Mouse (Mus musculus): Measurements from ENCODE around the gene Gpr1.
"Not testable (repeated sequence)": the region's sequence is repeated elsewhere in the genome, so short reads cannot be mapped to it uniquely, and the experiment has no call there.

Gene Gpr1

DNA sequence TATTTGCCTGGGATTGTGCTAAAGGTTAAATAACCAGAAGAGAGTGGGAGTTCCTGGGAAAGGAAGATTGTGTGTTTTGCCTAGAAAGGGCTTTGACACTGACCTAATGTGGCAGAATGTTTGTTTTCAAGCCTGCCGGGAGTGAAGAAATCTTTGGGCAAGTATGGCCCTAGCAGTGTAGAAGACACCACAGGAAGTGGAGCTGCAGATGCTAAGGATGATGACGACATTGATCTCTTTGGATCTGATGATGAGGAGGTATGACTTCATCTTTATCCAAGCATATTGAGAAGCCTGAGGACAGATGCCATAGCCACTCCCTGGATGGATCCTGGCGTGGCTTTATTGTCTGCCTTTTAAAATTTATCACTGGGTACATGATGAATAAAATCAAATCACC is 36.0 kb downstream of the Gpr1 start:
- DNase-seq: no peak

DNA sequence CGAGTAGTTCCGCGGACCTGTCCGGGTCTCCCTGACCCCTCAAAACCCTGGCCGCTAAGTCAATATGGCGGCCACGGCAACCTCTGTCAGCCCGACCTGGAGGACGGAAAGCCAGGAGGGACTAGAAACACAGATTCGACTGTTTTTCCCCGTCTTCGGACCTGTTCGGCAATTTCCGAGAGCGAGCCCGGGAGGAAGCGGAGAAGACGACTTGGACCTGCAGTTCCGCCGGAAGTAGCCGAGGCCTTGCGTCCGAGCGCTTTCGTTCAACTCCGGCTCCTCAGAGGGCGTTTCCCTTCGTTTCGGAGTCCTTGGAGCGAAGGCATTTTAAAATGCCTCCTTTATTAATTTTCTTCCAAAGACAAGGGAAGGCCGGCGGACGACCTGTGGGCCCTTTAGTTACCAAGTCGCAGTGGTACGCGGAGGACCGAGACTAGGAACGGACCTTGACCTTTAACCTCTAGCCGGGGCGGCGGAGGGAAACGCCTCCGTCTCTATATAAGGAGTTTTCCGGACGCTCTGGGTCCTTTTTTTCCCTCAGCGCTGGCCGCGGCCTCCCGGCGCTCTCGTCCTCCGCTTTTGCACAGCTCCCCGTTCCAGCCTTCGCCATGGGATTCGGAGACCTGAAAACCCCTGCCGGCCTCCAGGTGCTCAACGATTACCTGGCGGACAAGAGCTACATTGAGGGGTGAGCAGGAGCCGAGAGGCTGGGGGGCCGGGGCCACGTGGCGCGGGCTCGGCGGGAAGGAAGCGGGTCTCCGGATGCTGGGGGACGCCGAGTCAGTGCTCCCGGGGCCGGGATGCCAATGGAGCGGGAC is 37.5 kb downstream of the Gpr1 start, which contains the start of the genes Eef1b2 and Ndufs1:
Gene Eef1b2, plus strand, starts transcription at position 222 of the 818 bp plus-strand sequence.
Gene Ndufs1, minus strand, starts transcription at position 230 of the 818 bp plus-strand sequence.
- DNase-seq: peak; percentile 97

DNA sequence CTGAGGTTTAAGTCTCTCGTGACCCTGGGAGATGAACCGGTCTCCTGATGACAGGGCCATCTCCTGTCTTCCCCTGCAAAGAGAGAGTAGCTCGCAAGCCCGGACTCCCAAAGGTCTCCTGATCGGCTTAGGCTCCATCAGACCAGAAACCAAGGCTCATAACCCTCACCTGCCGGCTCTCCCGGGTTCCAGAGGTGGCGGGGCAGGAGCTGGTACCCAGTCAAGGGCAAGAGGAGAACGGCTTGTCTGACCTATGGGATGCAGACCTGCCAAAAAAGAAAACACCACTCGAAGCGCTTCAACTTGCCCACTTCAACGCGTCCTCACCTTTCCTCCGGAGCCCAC is 38.1 kb downstream of the Gpr1 start:
- DNase-seq: no peak

DNA sequence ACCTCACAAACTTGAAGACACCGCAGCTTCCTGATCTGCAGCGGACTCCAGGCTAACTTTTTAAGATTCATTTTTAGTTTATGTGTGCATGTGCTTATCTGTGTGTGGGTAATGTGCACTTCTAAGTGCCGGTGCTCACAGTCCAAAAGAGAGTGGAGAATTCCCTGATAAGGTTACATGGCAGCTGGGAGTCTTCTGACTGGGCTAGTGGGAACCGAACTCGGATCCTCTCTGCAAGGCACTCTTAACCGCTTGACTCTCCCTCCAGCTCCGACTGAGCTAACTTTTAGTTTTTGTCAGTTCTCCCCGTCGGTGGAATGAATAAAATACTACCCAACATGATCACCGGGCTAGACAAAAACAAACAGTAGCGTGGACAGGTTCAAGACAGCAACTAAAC is 38.5 kb downstream of the Gpr1 start:
- DNase-seq: no peak

DNA sequence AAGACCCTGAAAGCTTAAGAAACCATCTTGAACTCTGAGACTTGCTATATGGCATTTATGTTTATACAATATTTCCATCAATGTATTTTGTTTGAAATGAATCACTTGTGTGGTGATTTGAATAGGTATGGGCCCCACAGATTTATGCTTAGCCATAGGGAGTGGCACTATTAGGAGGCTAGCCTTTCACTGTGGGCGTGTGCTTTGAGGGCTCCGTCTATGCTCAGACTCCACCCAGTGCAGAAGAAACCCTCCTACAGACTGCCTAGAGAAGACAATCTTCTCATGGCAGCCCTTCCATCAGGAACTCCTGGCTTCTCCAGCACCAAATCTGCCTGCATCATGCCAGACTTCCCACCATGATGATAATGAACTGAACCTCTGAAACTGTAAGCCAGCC is 45.7 kb downstream of the Gpr1 start:
- DNase-seq: no peak

DNA sequence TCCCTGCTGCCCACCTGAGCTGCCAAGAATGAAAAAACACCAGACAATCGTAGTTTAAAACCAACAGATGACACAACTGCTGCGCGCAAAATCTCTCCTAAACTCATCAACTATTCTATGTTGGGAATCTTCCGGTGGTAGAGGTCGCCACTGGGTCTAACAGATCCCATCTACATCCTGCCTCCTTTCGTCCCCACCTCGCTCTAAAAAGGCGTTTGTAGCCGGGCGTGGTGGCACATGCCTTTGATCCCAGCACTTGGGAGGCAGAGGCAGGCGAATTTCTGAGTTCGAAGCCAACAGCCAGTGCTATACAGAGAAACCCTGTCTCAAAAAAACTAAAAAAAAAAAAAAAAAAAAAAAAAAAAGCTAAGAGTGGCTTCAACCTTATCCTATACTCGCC is 74.1 kb downstream of the Gpr1 start:
- DNase-seq: no peak

DNA sequence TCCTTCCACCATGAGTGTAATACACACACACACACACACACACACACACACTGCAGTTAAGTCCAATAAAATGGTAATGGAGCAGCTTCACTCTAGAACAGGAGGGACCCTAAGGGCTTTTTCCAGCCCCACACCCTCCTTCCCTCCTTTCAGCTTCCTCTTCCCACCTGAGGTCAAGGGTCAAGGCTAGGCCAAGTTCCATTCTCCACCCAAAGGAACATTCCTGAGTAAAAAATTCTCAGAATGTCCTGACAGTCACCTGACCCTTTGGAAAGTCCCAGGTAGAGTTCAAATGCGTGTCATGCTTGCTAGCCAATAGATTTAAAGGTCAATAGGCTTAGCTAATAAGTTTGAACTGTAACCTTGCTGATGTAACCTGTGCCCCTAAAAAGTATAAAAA is 75.8 kb downstream of the Gpr1 start:
- DNase-seq: not testable (repeated sequence)

DNA sequence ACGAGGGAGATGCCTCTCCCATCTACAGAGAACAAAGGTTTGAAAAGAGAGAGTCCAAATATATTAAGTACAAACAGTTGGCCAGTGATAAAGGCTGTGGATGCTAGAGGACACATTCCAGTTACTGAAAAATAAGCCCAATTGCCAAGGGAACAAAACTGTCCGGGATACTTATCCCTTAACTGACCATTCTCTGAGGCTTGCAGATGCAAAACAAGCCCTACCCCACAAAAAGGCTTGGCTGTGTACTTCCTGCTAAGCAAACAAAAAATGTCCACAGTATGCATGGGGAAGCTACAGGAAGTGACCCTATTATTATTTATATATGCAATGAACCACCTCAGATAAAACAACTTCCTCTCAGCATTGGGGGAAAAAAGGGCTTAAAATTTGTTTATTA is 76.4 kb downstream of the Gpr1 start:
- DNase-seq: no peak

DNA sequence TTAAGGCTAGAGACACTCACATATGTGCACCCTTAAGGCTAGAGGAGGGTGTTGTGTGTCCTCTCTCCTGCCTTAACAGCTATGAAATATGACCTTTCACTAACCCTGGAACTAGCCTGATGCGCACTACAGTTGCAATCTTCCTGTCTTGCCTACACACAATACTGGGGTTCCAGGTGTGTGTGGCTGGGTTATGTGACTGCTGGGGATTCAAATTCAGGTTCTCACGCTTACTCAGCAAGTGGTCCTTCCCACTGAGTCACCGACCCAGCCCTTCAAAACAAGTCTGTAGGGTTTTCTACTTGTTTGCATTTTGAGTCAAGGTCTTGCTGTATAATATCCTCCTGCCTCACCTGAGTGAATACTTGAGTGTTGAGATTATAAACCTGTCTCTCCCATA is 79.8 kb downstream of the Gpr1 start:
- DNase-seq: no peak

Measured in lung, postnatal 14 days (tissue).